Mouse (Mus musculus) forelimb bud, embryonic 11.5 days (tissue): ENCODE measurements around the gene Smc1b.

Experiments used
- DNase-seq: peaks from one replicate; pipeline ENCODE4 v3.0.0-alpha.2; 2012; ENCODE audit warnings: low read depth, low spot score

The Smc1b gene

GRCm38 (mm10) chr15:85026197-85026596 is 105.6 kb downstream of the Smc1b start:
- no peak for DNase-seq

- no peak for DNase-seq
Measured at GRCm38 (mm10) chr15:85022211-85022610, 109.6 kb downstream of the Smc1b start.

GRCm38 (mm10) chr15:85016951-85017664 is 114.7 kb downstream of the Smc1b start, which contains the start of gene Upk3a:
Upk3a (plus strand) TSS chr15:85017141.
- no peak for DNase-seq

DNA sequence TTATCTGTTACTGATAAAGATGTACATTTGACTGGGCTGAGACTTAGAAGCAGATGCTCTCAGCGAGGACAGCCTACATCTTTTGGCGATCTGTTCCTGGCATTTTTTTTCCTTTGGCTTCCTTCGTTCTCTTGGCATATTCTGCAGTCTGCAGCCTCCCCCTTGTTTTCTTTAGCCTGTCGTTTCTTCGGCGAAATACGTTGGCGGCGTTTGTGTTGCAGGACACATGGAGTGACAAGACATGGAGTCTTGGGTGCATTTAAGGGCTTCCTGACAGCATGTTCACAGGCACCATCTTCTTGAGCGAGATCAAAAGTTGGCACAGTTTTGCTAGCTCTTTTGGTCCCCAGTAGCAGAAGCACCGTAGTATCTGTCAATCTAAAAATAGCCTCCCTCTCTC is 116.0 kb downstream of the Smc1b start:
- no peak for DNase-seq
